Mouse (Mus musculus) neural tube, embryonic 11.5 days (tissue): ENCODE results near the gene Kcnj4. TPM values are rescaled to one million over a fixed set of nuclear protein-coding genes. Genes with fewer than 3 reads are reported as not detected.

Experiments
- ATAC-seq: fragments of 200-750 bp; cut with Nextera tagmentation; 2 replicates; pipeline ENCODE4 v1.8.0; 2017; ENCODE audit warnings: moderate number of reproducible peaks, mild to moderate bottlenecking, moderate TSS enrichment, moderate library complexity; ENCODE audit not compliant: insufficient read depth, low FRiP score, low TSS enrichment
- DNase-seq: peaks from one replicate; pipeline ENCODE4 v3.0.0-alpha.2; 2015; ENCODE audit warnings: low spot score
- H3K27ac ChIP-seq: fragments of 300-500 bp; sonication (generic); 2 replicates; pipeline ENCODE4 v1.5.1; 2014; ENCODE audit warnings: low read depth, mild to moderate bottlenecking, low read length
- H3K27me3 ChIP-seq: fragments of 300-500 bp; sonication (generic); 2 replicates; pipeline ENCODE4 v1.6.1; 2014; ENCODE audit warnings: mild to moderate bottlenecking, low read length, mixed read lengths; ENCODE audit not compliant: control insufficient read depth, insufficient read depth
- H3K36me3 ChIP-seq: fragments of 300-500 bp; sonication (generic); 2 replicates; pipeline ENCODE4 v1.6.1; 2014; ENCODE audit warnings: mild to moderate bottlenecking, low read length, moderate library complexity, mixed read lengths; ENCODE audit not compliant: control insufficient read depth, insufficient read depth
- H3K4me1 ChIP-seq: fragments of 300-500 bp; sonication (generic); 2 replicates; pipeline ENCODE4 v1.6.1; 2014; ENCODE audit warnings: low read length, mixed read lengths; ENCODE audit not compliant: control insufficient read depth, insufficient read depth
- H3K4me2 ChIP-seq: fragments of 300-500 bp; sonication (generic); 2 replicates; pipeline ENCODE4 v1.6.1; 2014; ENCODE audit warnings: low read depth, mild to moderate bottlenecking, moderate library complexity
- H3K4me3 ChIP-seq: fragments of 300-500 bp; sonication (generic); 2 replicates; pipeline ENCODE4 v1.5.1; 2014; ENCODE audit warnings: low read depth, low read length
- H3K9ac ChIP-seq: fragments of 300-500 bp; sonication (generic); 2 replicates; pipeline ENCODE4 v1.6.1; 2014; ENCODE audit warnings: mild to moderate bottlenecking, low read length
- H3K9me3 ChIP-seq: fragments of 300-500 bp; sonication (generic); 2 replicates; pipeline ENCODE4 v1.6.1; 2016; ENCODE audit warnings: low read length; ENCODE audit not compliant: control insufficient read depth
- WGBS: fragments of 180-500 bp; shearing (Covaris S2); extraction: QIAGEN DNeasy Blood & Tissue Kit; methylation state at CpG from one replicate; pipeline ENCODE4 v1.1.7; 2014; 5-methylcytosine and 5-hydroxymethylcytosine counted together
- polyA plus RNA-seq: library from polyadenylated mRNA; unstranded; fragments of >200 nt; fragmentation: Nextera tagmentation; extraction: Ambion mirVana; gene quantifications from 2 replicates; pipeline ENCODE4 v1.2.1, GENCODE M21; 2014

Gene Kcnj4
- polyA plus RNA-seq, 1 experiment from 2014 or later, result not detected

DNA sequence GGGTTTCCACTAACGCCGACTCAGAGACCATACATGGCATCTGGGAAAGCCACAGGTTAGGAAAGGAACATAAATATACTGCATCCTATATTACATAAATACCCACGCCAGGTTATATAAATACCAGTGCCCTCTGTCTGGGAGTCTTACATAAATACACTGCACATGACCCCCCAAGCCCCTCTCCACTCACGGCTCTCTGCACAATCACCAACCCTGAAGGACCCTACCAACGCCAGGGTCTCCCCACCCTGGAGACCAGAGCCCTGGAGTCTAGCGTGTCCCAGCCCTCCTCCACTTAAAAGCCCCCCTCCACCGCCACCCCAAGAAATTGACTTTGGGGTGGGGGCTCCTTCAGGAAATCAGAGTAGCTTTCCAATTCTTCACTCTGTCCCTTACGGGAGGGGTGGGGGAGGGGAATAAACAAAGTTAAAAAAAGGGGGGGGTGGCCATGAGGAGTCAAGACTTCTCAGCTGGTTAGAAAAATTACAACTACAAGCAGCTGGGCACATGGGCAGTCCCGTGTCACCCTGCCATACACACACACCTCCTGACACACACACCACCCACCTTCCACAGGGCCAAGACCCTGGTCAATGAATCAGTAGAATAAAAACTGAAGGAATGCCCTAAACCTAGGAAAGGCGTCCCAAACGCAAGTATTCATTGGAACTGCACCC is 64.2 kb downstream of the Kcnj4 start:
- H3K27ac ChIP-seq, result peak overlapping the region; percentile 97
- DNase-seq (no peak), ATAC-seq (0 out of 2 replicates have a peak, but pooled peaks have one; percentile 24)
- no peaks in the 10 kb centered on the region for H3K27me3 ChIP-seq
- H3K4me3 ChIP-seq, result peak overlapping the region; percentile 93
- H3K36me3 ChIP-seq, result peaks cover 18% of the 10 kb centered on the region
- H3K4me1 ChIP-seq, result peaks cover 33% of the 10 kb centered on the region
- peak overlapping the region; percentile 97 for H3K4me2 ChIP-seq
- 21% methylated on average over 11 of the region's 11 CpGs for WGBS
- H3K9me3 ChIP-seq, result no peaks in the 10 kb centered on the region
- peak overlapping the region; percentile 100 for H3K9ac ChIP-seq

DNA sequence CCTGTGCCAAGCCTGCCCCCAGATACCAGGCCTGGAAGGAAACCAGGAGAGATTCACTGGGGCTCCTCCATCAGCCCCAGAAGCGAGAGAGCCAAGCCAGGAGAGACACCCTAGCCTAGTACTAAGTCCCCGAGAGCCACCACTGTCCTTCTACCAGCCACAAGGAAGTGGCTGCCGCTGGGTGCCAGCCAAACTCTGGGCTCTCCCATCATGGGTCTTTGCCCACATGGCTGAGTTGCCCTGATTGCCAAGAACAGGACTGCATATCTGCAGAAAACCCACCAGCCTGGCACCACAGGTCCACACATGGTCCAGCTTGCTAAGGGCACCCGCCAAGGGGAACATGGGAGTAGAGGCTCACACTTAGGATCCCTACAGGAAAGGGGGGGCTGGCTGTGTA is 64.8 kb downstream of the Kcnj4 start:
- Histone ChIP-seq H3K4me2 (peak overlapping the region; percentile 97), H3K4me3 (peak overlapping the region; percentile 93), H3K4me1 (peaks cover 33% of the 10 kb centered on the region), H3K9me3 (no peaks in the 10 kb centered on the region), H3K36me3 (peaks cover 22% of the 10 kb centered on the region), H3K27ac (no peak overlapping the region), H3K27me3 (no peaks in the 10 kb centered on the region), H3K9ac (peak overlapping the region; percentile 100)
- DNase-seq, result no peak
- no peak for ATAC-seq
- 83% methylated on average over 4 of the region's 4 CpGs for WGBS

DNA sequence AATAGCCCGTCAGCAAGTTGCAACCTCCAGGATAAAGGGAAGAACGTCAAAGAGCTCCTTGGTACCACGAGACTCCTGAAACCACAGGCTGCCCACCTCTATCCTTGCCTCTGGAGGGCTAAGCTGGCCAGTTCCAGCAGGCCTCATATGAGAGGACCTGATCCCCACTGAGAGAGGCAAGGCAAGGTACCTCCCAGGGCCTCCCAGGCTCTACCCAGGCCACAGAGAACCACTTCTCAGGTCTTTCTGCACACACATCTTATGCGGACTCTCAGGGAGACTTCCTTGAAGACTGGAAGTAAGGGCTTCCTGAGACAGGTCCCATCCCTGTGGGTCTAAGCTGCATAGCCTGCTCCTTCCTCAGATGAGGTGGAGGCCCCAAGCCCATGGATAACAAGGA is 65.7 kb downstream of the Kcnj4 start:
- ATAC-seq, result no peak
- Histone ChIP-seq H3K4me2 (peak overlapping the region; percentile 97), H3K4me3 (no peak overlapping the region)

DNA sequence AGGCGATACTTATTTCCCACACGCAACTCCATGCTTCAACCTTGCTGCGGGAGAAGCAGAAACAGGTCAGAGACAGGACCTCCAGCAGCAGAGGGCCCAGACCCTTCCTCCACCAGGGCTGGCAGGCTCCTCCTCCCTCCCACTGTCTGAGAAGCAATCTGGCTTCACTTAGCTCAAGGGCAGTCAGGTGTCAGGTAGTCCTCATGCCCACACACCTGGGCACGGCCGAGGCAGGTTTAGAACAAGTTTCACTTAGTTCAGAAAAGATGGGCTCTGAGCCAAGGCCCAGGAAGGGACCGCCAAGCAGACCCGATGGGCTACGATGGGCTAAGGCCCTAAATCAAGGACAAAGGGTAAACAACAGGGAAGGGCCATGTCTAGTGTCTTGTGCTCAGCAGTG is 66.2 kb downstream of the Kcnj4 start:
- WGBS, result 73% methylated on average over 8 of the region's 8 CpGs
- Histone ChIP-seq H3K4me1 (peaks cover 33% of the 10 kb centered on the region), H3K9me3 (no peaks in the 10 kb centered on the region), H3K27me3 (no peaks in the 10 kb centered on the region), H3K4me2 (peak overlapping the region; percentile 8; the same call in 1 of the 2 replicates), H3K9ac (no peak overlapping the region), H3K27ac (no peak overlapping the region), H3K4me3 (no peak overlapping the region), H3K36me3 (peaks cover 32% of the 10 kb centered on the region)
- no peak for ATAC-seq
- no peak for DNase-seq

More for the DNA sequence above, 65.7 kb downstream of the Kcnj4 start:
- WGBS, result 76% methylated on average over 4 of the region's 4 CpGs
- no peak for DNase-seq
- Histone ChIP-seq H3K27ac (no peak overlapping the region), H3K9me3 (no peaks in the 10 kb centered on the region), H3K27me3 (no peaks in the 10 kb centered on the region), H3K4me1 (peaks cover 33% of the 10 kb centered on the region), H3K9ac (0 out of 2 replicates have a peak overlapping the region, but pooled peaks have one; percentile 0), H3K36me3 (peaks cover 28% of the 10 kb centered on the region)

DNA sequence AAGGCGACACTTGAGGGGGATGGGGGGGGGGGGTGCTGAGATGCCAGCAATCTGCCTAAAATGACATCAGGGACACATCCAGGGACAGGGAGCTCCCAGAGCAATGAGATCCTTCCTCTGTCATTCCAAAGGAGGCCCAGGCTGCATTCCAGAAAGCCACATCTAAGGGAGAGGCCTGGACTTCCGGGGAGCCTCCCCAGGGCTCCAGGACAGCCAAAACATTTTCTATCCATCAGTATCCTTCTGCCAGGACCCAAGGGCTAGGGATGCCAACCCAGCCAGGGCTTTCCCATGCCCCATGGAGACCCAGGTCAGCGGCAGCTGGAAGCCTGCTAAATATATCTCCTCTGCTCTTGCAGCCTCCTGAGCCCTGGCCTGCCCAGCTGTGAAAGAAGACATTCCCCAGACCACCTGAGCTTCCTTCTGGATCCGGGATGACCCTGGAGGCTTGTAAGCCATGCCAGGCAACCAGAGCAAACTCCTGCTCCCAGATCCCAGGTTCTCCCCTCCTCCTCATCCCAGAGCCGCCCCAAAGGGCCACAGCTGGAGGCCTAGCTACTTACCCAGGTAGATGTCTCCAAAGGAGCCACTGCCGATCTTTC is 66.7 kb downstream of the Kcnj4 start:
- WGBS, result 92% methylated on average over 6 of the region's 6 CpGs
- no peak for DNase-seq
- Histone ChIP-seq H3K27ac (no peak overlapping the region), H3K36me3 (peaks cover 33% of the 10 kb centered on the region), H3K4me1 (peaks cover 33% of the 10 kb centered on the region), H3K9me3 (no peaks in the 10 kb centered on the region), H3K9ac (no peak overlapping the region), H3K27me3 (no peaks in the 10 kb centered on the region), H3K4me3 (no peak overlapping the region), H3K4me2 (peak overlapping the region; percentile 8; the same call in 1 of the 2 replicates)
- no peak for ATAC-seq

DNA sequence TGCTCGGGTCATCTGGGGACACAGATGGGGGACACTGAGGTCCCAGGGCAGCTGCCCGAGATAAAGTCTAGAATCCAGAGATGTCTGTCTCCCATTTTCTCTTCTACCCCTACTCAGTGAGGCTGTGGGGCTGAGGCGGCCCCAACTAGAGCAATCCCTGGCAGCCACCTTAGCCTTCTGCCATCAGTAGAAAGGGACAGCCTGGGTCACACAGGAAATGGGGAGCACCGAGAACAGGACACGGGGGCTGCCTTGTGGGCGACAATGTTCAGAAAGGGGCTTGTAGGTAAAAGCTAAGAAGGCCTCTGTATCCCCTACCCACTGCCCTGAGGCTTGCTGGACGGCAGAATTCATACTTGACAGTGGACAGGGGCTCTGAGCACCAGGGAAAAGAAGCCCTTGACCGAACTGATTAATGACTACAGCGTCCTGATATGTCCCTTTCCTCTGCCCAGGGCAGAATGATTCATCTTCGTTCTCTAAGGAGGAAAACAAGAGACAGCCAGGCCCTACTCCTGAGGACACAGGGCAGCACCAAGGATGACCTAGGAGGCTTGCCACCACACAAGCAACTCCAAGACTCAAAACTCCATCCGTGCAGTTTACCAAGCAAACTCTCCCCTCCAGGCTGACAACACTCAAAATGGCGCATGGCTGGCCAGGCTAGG is 67.4 kb downstream of the Kcnj4 start:
- DNase-seq (no peak), ATAC-seq (no peak)
- no peaks in the 10 kb centered on the region for H3K27me3 ChIP-seq
- H3K27ac ChIP-seq, result no peak overlapping the region
- no peak overlapping the region for H3K4me2 ChIP-seq
- no peaks in the 10 kb centered on the region for H3K9me3 ChIP-seq
- no peak overlapping the region for H3K9ac ChIP-seq
- 88% methylated on average over 12 of the region's 12 CpGs for WGBS
- H3K4me1 ChIP-seq, result peaks cover 33% of the 10 kb centered on the region
- H3K4me3 ChIP-seq, result no peak overlapping the region
- H3K36me3 ChIP-seq, result peaks cover 33% of the 10 kb centered on the region

DNA sequence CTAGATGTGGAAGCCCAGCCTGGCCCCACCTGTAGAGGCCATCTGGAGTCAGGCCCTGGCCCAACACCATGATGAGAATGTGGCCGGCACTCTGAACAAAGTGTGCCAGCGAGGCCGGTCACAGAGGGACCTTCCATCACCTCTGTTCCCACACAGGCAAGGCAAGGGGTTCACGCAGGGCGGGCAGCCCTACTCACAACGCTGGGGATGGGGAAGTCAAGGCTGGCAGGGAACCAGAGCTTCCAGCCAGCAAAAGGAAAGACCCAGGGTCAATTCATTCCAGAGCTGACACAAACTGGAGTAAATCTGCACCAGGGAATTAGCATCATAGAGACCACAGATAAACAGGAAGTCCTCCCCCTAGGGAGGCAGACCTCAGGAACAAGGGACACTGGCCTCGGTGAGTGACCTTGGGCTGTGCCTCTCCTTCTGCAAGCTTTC is 68.5 kb downstream of the Kcnj4 start:
- DNase-seq (no peak), ATAC-seq (no peak)
- H3K27ac ChIP-seq, result no peak overlapping the region
- no peak overlapping the region for H3K9ac ChIP-seq
- peaks cover 33% of the 10 kb centered on the region for H3K4me1 ChIP-seq
- H3K27me3 ChIP-seq, result no peaks in the 10 kb centered on the region
- 68% methylated on average over 7 of the region's 7 CpGs for WGBS
- H3K4me3 ChIP-seq, result no peak overlapping the region
- H3K9me3 ChIP-seq, result no peaks in the 10 kb centered on the region
- H3K4me2 ChIP-seq, result no peak overlapping the region
- H3K36me3 ChIP-seq, result peaks cover 37% of the 10 kb centered on the region

DNA sequence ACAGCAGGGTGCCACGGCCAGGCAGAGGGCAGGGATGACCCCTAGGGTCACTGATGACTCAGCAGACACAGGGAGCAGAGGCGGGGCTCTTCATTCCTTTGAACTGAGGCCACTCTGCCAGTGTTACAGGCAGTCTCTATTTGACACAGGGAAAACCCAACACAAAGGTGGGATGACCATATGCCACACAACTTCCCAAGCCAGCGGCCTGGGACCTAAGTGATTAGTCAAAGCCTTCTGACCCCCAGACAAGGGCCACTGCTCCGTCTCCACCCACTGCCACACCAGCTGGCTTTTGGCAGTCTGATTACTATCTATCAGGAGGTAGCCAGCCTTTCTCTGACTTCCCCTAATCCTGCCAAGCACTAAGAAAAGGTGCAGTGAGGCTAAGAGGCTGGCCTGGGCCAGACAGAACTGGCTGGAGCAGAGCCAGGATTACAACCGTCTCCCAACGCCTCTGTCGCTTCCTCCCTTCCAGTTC is 69.8 kb downstream of the Kcnj4 start:
- WGBS, result 49% methylated on average over 7 of the region's 7 CpGs
- Histone ChIP-seq H3K36me3 (peaks cover 42% of the 10 kb centered on the region), H3K27ac (no peak overlapping the region), H3K9me3 (no peaks in the 10 kb centered on the region), H3K4me2 (no peak overlapping the region), H3K4me3 (no peak overlapping the region), H3K27me3 (no peaks in the 10 kb centered on the region), H3K4me1 (peaks cover 27% of the 10 kb centered on the region), H3K9ac (no peak overlapping the region)
- DNase-seq, result no peak
- no peak for ATAC-seq
